Mouse (Mus musculus): ENCODE data around the gene Pgm5. TPM values are rescaled to one million over a fixed set of nuclear protein-coding genes. Genes with fewer than 3 reads are reported as not detected.

Pgm5 gene
- total RNA-seq, 2 experiments from 2014 or later: 4.4 TPM

- TF ChIP-seq CTCF (conservative IDR thresholded peaks at IDR 0.05): no peak
- DNase-seq (ENCODE audit: low spot score in 2 of 2): no peak
- H3K4me3 ChIP-seq: no peak overlapping the region
- H3K27ac ChIP-seq: no peak overlapping the region
Observed at GRCm38 (mm10) chr19:24848345-24848744, 13.3 kb downstream of the Pgm5 start.

- Histone ChIP-seq H3K4me3 (no peak overlapping the region), H3K27ac (no peak overlapping the region)
- no peak for DNase-seq (ENCODE audit: low spot score in 2 of 2)
- no peak for TF ChIP-seq CTCF (conservative IDR thresholded peaks at IDR 0.05)
Observed at GRCm38 (mm10) chr19:24845007-24845546, 16.6 kb downstream of the Pgm5 start.

- no peak overlapping the region for H3K4me3 ChIP-seq
- no peak overlapping the region for H3K27ac ChIP-seq
- DNase-seq (ENCODE audit: low spot score in 2 of 2): no peak
- no peak for TF ChIP-seq CTCF (conservative IDR thresholded peaks at IDR 0.05)
Observed at GRCm38 (mm10) chr19:24842080-24842479, 19.6 kb downstream of the Pgm5 start.

- no peak for TF ChIP-seq CTCF (conservative IDR thresholded peaks at IDR 0.05)
- Histone ChIP-seq H3K4me3 (no peak overlapping the region), H3K27ac (no peak overlapping the region)
- no peak for DNase-seq (ENCODE audit: low spot score in 2 of 2)
Observed at GRCm38 (mm10) chr19:24824517-24824916, 37.1 kb downstream of the Pgm5 start.

GRCm38 (mm10) chr19:24815661-24816221 lies 45.9 kb downstream of the Pgm5 start:
- DNase-seq (ENCODE audit: low spot score in 2 of 2): no peak
- Histone ChIP-seq H3K27ac (no peak overlapping the region), H3K4me3 (no peak overlapping the region)
- TF ChIP-seq CTCF (conservative IDR thresholded peaks at IDR 0.05): no peak

- DNase-seq (ENCODE audit: low spot score in 2 of 2): no peak
- TF ChIP-seq CTCF (conservative IDR thresholded peaks at IDR 0.05): no peak
Observed at GRCm38 (mm10) chr19:24812861-24813293, 48.8 kb downstream of the Pgm5 start.

GRCm38 (mm10) chr19:24812106-24812810 lies 49.4 kb downstream of the Pgm5 start:
- no peak for TF ChIP-seq CTCF (conservative IDR thresholded peaks at IDR 0.05)
- DNase-seq (ENCODE audit: low spot score in 2 of 2): no peak
- no peak overlapping the region for H3K4me3 ChIP-seq
- no peak overlapping the region for H3K27ac ChIP-seq

More at GRCm38 (mm10) chr19:24812861-24813293, 48.8 kb downstream of the Pgm5 start:
- H3K27ac ChIP-seq: no peak overlapping the region
- H3K4me3 ChIP-seq: no peak overlapping the region

GRCm38 (mm10) chr19:24811451-24811850 lies 50.2 kb downstream of the Pgm5 start:
- no peak overlapping the region for H3K4me3 ChIP-seq
- H3K27ac ChIP-seq: no peak overlapping the region
- DNase-seq (ENCODE audit: low spot score in 2 of 2): no peak
- TF ChIP-seq CTCF (conservative IDR thresholded peaks at IDR 0.05): no peak

GRCm38 (mm10) chr19:24806013-24806412 lies 55.6 kb downstream of the Pgm5 start:
- Histone ChIP-seq H3K4me3 (no peak overlapping the region), H3K27ac (no peak overlapping the region)
- DNase-seq (ENCODE audit: low spot score in 2 of 2): no peak
- no peak for TF ChIP-seq CTCF (conservative IDR thresholded peaks at IDR 0.05)

GRCm38 (mm10) chr19:24797606-24798005 lies 64.0 kb downstream of the Pgm5 start:
- no peak overlapping the region for H3K27ac ChIP-seq
- H3K4me3 ChIP-seq: no peak overlapping the region
- DNase-seq (ENCODE audit: low spot score in 2 of 2): no peak
- TF ChIP-seq CTCF (conservative IDR thresholded peaks at IDR 0.05): no peak

- Histone ChIP-seq H3K27ac (no peak overlapping the region), H3K4me3 (no peak overlapping the region)
- TF ChIP-seq CTCF (conservative IDR thresholded peaks at IDR 0.05): no peak
- DNase-seq (ENCODE audit: low spot score in 2 of 2): no peak
Observed at GRCm38 (mm10) chr19:24794350-24794749, 67.3 kb downstream of the Pgm5 start.

- no peak for TF ChIP-seq CTCF (conservative IDR thresholded peaks at IDR 0.05)
- no peak for DNase-seq (ENCODE audit: low spot score in 2 of 2)
- no peak overlapping the region for H3K4me3 ChIP-seq
- no peak overlapping the region for H3K27ac ChIP-seq
Observed at GRCm38 (mm10) chr19:24793545-24794139, 68.0 kb downstream of the Pgm5 start.

GRCm38 (mm10) chr19:24792876-24793275 lies 68.8 kb downstream of the Pgm5 start:
- H3K27ac ChIP-seq: no peak overlapping the region
- TF ChIP-seq CTCF (conservative IDR thresholded peaks at IDR 0.05): no peak
- no peak for DNase-seq (ENCODE audit: low spot score in 2 of 2)
- H3K4me3 ChIP-seq: no peak overlapping the region

Measured in layer of hippocampus, adult 2 months (tissue).